Mouse (Mus musculus) midbrain, postnatal 0 days (tissue): Measurements from ENCODE around the gene Ssh2. TPM values are rescaled to one million over a fixed set of nuclear protein-coding genes. Genes with fewer than 3 reads are reported as not detected.

Source experiments
- ATAC-seq: fragments of 200-750 bp; cut with Nextera tagmentation; 2 replicates; pipeline ENCODE4 v1.8.0; 2017; ENCODE audit warnings: moderate number of reproducible peaks, mild to moderate bottlenecking, moderate TSS enrichment, moderate library complexity; ENCODE audit not compliant: low FRiP score
- DNase-seq: peaks from one replicate; pipeline ENCODE4 v3.0.0-alpha.2; 2015; ENCODE audit warnings: low spot score
- H3K27ac ChIP-seq: fragments of 300-500 bp; sonication (generic); 2 replicates; pipeline ENCODE4 v1.5.1; 2014; ENCODE audit warnings: low read depth, mild to moderate bottlenecking, low read length, mixed read lengths
- H3K27me3 ChIP-seq: fragments of 300-500 bp; sonication (generic); 2 replicates; pipeline ENCODE4 v1.6.1; 2014; ENCODE audit warnings: low read length, control low read depth, mixed read lengths; ENCODE audit not compliant: insufficient read depth
- H3K36me3 ChIP-seq: fragments of 300-500 bp; sonication (generic); 2 replicates; pipeline ENCODE4 v1.6.1; 2014; ENCODE audit warnings: low read length, control low read depth, mixed read lengths; ENCODE audit not compliant: insufficient read depth
- H3K4me1 ChIP-seq: fragments of 300-500 bp; sonication (generic); 2 replicates; pipeline ENCODE4 v1.6.1; 2014; ENCODE audit warnings: mild to moderate bottlenecking, control low read depth, antibody characterized with exemption, low read length, mixed read lengths; ENCODE audit not compliant: insufficient read depth
- H3K4me2 ChIP-seq: fragments of 300-500 bp; sonication (generic); 2 replicates; pipeline ENCODE4 v1.6.1; 2014; ENCODE audit warnings: low read depth, mild to moderate bottlenecking, low read length, mixed read lengths; ENCODE audit not compliant: poor library complexity, severe bottlenecking
- H3K4me3 ChIP-seq: fragments of 300-500 bp; sonication (generic); 2 replicates; pipeline ENCODE4 v1.5.1; 2014; ENCODE audit warnings: low read depth, mild to moderate bottlenecking, low read length, moderate library complexity
- H3K9ac ChIP-seq: fragments of 300-500 bp; sonication (generic); replicated peaks from 2 replicates; pipeline ENCODE4 v1.6.1; 2014; ENCODE audit warnings: mild to moderate bottlenecking, low read length, moderate library complexity, mixed read lengths; ENCODE audit not compliant: poor library complexity, severe bottlenecking
- H3K9me3 ChIP-seq: fragments of 300-500 bp; sonication (generic); 2 replicates; pipeline ENCODE4 v1.6.1; 2016; ENCODE audit warnings: low read length, control low read depth
- CTCF ChIP-seq: IDR thresholded peaks from 2 replicates; pipeline ENCODE4 v1.5.1; 2016; ENCODE audit warnings: antibody characterized with exemption, mild to moderate bottlenecking
- WGBS: fragments of 180-500 bp; shearing (Covaris S2); extraction: QIAGEN DNeasy Blood & Tissue Kit; methylation state at CpG from one replicate; pipeline ENCODE4 v1.1.7; 2014; 5-methylcytosine and 5-hydroxymethylcytosine counted together
- polyA plus RNA-seq: library from polyadenylated mRNA; unstranded; fragments of >200 nt; fragmentation: Nextera tagmentation; extraction: Ambion mirVana; gene quantifications from 2 replicates; pipeline ENCODE4 v1.2.1, GENCODE M21; 2015
- total RNA-seq: library from RNA; depleted of rRNA; stranded (reverse); fragments of >200 nt; gene quantifications from 2 replicates; pipeline ENCODE4 v1.2.3, GENCODE M21; 2014

The Ssh2 gene
- total and polyA plus RNA-seq, 2 experiments from 2014 or later: 14.5 to 43.2 TPM

GRCm38 (mm10) chr11:77182041-77182440, 34.0 kb upstream of the Ssh2 start:
- ATAC-seq: no peak
- Histone ChIP-seq H3K9ac (no peak overlapping the region), H3K27me3 (no peaks in the 10 kb centered on the region; the same call in 1 of the 2 replicates), H3K36me3 (no peaks in the 10 kb centered on the region), H3K9me3 (no peaks in the 10 kb centered on the region), H3K4me1 (no peaks in the 10 kb centered on the region; the same call in 1 of the 2 replicates), H3K4me2 (no peak overlapping the region), H3K27ac (no peak overlapping the region), H3K4me3 (no peak overlapping the region)
- WGBS: 65% methylated on average over 2 of the region's 2 CpGs
- no peak for DNase-seq
- TF ChIP-seq CTCF: no peak

DNA sequence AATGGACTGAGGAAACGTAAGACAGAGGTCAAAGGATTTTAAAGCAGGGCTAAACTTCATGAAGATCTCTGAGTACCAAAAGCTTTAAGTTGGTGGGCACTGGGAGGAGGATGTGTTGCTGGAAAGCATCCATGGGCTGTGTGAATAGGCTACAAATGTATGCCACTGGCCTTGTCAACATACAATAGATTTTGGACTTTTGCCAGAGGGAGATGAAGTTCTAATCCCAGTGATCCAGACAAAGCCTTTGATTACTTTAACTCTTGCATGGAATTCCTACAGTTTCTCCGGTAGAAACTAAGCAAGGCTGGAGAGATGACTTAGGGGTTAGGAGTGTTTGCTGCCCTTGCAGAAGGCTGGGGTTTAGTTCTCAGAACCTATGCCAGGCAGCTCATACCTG, 33.5 kb upstream of the Ssh2 start:
- Histone ChIP-seq H3K4me3 (no peak overlapping the region), H3K27ac (no peak overlapping the region), H3K9ac (no peak overlapping the region), H3K4me2 (no peak overlapping the region), H3K27me3 (no peaks in the 10 kb centered on the region; the same call in 1 of the 2 replicates), H3K9me3 (no peaks in the 10 kb centered on the region), H3K36me3 (no peaks in the 10 kb centered on the region), H3K4me1 (no peaks in the 10 kb centered on the region; the same call in 1 of the 2 replicates)
- no peak for TF ChIP-seq CTCF
- no peak for ATAC-seq
- peak; percentile 24 for DNase-seq
- WGBS: 23% methylated on average over 2 of the region's 2 CpGs

DNA sequence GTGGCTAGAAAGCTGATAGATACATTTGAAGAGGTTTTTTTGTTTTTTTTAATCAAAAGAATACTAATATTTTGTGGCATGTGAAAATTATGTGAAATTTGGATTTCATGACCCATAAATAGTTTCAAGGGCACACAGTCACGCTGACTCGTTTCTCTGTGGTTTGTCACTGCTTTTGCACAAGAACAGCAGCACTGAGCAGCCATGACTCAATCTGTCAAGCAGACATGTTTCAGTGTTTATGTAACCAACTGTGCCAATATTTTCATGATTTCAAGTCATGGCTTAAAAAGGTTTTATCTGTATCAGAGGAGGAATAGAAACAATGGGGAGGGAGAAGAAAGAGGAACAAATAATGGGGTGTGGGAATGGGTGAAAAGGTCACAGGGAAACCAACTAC, 31.2 kb upstream of the Ssh2 start:
- no peak for ATAC-seq
- Histone ChIP-seq H3K9me3 (no peaks in the 10 kb centered on the region), H3K36me3 (no peaks in the 10 kb centered on the region), H3K4me2 (no peak overlapping the region), H3K27ac (no peak overlapping the region), H3K27me3 (no peaks in the 10 kb centered on the region; the same call in 1 of the 2 replicates), H3K9ac (no peak overlapping the region), H3K4me1 (no peaks in the 10 kb centered on the region; the same call in 1 of the 2 replicates), H3K4me3 (no peak overlapping the region)
- TF ChIP-seq CTCF: no peak
- DNase-seq: no peak
- WGBS: 78% methylated on average over 2 of the region's 2 CpGs

- Histone ChIP-seq H3K4me1 (no peaks in the 10 kb centered on the region), H3K27me3 (no peaks in the 10 kb centered on the region; the same call in 1 of the 2 replicates), H3K4me2 (no peak within 1 kb of the TSS), H3K27ac (no peak within 1 kb of the TSS), H3K9ac (no peak within 1 kb of the TSS), H3K36me3 (no peaks in the 10 kb centered on the region), H3K4me3 (no peak within 1 kb of the TSS), H3K9me3 (no peaks in the 10 kb centered on the region)
- ATAC-seq: no peak
- DNase-seq: no peak
- no peak for TF ChIP-seq CTCF
- WGBS: 83% methylated on average over 6 of the region's 6 CpGs
Measured at GRCm38 (mm10) chr11:77188868-77189267, 27.2 kb upstream of the Ssh2 start, which contains the start of gene Efcab5. Gene Efcab5 (minus strand): TSS chr11:77188968.

- Histone ChIP-seq H3K4me3 (no peak overlapping the region), H3K4me1 (no peaks in the 10 kb centered on the region), H3K4me2 (no peak overlapping the region), H3K27ac (no peak overlapping the region), H3K9ac (no peak overlapping the region), H3K36me3 (no peaks in the 10 kb centered on the region), H3K9me3 (no peaks in the 10 kb centered on the region), H3K27me3 (peaks cover 7% of the 10 kb centered on the region; the same call in 1 of the 2 replicates)
- TF ChIP-seq CTCF: no peak
- DNase-seq (peak; percentile 10), ATAC-seq (no peak)
- WGBS: 36% methylated on average over 5 of the region's 5 CpGs
Measured at GRCm38 (mm10) chr11:77193410-77193809, 22.7 kb upstream of the Ssh2 start.

- H3K27ac ChIP-seq: no peak overlapping the region
- DNase-seq: peak; percentile 10
- WGBS: 11% methylated on average over 6 of the region's 6 CpGs
Measured at GRCm38 (mm10) chr11:77193941-77194553, 22.0 kb upstream of the Ssh2 start.

More at GRCm38 (mm10) chr11:77193941-77194553, 22.0 kb upstream of the Ssh2 start:
- Histone ChIP-seq H3K9me3 (no peaks in the 10 kb centered on the region), H3K36me3 (no peaks in the 10 kb centered on the region), H3K9ac (no peak overlapping the region), H3K4me2 (no peak overlapping the region), H3K4me1 (no peaks in the 10 kb centered on the region), H3K27me3 (peaks cover 7% of the 10 kb centered on the region; the same call in 1 of the 2 replicates), H3K4me3 (no peak overlapping the region)
- no peak for ATAC-seq
- no peak for TF ChIP-seq CTCF
